Mouse (Mus musculus) cerebellum, postnatal 14 days (tissue): ENCODE data around the gene Cfap46.
"Not testable (repeated sequence)": the region's sequence is repeated elsewhere in the genome, so short reads cannot be mapped to it uniquely, and the experiment has no call there.

Experiments used
- DNase-seq, 2 experiments: peaks; one replicate each; pipeline ENCODE4 v3.0.0; 2021; ENCODE audit warnings: mixed read lengths in 2 of 2

Cfap46 gene

DNA sequence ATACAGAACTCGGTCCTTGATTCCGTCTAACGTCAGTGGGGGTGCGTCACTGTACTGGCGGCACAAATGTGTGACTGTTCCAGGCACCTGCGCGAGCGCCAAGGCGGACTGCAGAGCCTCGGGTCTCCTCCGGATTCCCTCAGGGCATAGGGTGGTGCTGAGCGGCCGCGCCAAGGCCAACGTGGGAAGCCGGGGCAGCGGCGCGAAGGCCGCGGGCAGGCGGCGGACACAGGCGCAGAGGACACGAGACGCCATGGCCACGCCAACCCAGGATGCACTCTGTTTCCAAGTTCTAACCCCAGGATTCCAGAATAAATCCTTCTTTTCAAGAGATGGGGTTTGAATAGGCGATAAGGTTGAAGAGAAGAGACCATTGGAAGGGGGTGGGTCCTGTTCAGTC, 23.7 kb downstream of the Cfap46 start:
- not testable (repeated sequence) for DNase-seq

DNA sequence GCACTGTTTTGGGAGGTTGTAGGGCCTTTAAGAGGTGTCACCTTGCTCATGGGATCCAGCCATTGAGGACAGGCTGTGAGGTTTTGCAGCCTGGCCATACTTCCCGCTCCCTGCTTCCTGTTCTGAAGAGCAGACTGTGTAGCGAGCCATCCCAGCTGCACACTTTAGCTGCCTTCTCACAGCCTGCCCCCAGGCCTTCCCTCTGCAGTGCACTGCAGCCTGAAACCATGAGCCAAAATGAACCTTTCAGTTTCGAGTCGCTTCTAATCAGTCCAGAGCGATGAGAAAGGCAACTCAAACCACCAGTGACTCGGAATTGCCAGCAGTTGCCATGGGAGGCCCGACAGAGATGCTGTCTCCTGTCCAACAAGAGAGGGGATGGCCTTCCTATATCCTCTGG, 33.9 kb downstream of the Cfap46 start:
- DNase-seq: no peak

DNA sequence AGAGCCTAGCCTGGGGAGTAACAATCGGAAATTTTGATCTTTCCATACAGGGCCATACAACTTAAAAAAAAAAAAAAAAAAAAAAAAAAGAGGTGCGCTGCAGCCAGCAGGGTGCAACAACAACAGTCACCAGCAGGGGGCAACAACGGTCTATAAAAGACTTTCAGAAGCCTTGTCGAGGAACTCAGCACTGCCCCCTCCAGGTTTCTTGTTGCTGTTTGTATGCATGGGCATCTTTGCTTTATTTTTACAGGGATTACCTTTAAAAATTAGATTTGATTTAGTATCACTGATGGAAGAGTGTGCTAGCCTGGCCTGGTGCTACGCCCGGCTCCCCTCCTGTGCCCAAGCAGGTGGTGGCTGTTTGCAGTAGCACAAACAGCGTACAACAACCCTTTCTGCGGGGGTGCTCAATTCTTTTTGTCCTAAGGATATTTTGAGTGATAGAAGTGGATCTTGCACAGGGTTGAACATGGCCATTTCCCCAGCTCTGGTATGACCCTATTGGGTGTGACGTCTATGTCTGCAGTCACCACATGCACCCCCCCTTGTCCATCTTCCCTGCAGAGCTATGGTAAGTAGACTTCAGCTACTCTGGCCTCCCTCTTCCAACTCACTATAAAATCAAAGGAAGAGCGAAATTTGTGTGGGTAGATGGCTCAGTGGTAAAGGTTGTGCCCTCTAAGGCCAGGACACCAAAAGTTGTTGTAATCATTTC, 35.4 kb downstream of the Cfap46 start:
- peak; percentile 97 to 100 for DNase-seq

DNA sequence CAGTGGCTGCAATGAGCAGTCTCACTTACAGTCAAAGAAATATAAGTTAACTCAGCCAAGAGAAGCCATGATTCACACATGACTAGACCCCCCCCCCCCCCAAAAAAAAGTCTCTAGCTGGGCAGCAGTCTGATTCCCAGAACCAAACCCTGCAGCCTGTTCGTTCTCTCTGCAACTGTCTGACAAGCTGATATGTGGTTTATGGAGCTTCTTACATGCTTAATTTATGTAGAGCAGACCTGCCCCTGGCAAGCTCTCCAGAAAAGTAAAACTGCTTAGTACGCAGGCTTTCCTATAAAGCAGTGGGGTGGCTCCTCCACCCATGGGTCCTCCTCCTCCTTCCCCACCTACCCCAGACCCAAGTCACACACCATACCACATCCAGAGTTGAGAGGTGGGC, 50.2 kb downstream of the Cfap46 start:
- DNase-seq: no peak

DNA sequence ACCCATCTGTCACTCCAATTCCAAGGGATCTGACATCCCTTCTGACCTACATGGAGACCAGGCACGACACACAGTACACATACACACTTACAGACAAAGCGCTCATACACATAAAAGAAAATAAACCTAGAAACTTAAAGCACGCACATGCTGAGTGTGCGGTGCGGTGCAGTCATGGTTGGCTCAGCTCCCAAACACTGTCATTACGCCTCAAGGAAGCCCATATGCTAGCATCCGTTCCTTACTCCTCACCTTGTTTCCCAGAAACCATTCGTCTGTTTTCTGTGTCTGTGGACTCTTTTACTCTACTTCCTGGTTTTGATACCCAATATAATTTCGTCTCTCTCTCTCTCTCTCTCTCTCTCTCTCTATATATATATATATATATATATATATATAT, 58.5 kb downstream of the Cfap46 start:
- peak; percentile 26 to 41 for DNase-seq

DNA sequence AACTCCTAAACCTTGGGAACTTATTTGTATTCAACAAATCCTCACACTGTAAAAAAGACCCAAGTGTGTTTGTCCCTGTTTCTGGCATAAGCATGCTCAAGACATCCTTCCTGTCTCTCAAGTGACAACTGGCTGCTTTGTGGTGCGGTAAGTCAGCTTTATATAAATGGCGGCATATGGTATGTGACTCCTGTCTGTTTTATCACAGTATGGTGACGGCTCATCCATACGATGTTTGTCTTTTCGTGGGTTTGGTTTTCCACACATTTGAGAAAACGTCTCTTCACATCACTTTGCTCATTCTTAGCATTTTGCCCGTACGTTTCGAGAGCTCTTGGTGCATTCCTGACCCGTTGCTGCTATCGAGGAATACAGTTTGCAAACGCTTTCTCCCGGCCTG, 61.0 kb downstream of the Cfap46 start:
- no peak for DNase-seq

DNA sequence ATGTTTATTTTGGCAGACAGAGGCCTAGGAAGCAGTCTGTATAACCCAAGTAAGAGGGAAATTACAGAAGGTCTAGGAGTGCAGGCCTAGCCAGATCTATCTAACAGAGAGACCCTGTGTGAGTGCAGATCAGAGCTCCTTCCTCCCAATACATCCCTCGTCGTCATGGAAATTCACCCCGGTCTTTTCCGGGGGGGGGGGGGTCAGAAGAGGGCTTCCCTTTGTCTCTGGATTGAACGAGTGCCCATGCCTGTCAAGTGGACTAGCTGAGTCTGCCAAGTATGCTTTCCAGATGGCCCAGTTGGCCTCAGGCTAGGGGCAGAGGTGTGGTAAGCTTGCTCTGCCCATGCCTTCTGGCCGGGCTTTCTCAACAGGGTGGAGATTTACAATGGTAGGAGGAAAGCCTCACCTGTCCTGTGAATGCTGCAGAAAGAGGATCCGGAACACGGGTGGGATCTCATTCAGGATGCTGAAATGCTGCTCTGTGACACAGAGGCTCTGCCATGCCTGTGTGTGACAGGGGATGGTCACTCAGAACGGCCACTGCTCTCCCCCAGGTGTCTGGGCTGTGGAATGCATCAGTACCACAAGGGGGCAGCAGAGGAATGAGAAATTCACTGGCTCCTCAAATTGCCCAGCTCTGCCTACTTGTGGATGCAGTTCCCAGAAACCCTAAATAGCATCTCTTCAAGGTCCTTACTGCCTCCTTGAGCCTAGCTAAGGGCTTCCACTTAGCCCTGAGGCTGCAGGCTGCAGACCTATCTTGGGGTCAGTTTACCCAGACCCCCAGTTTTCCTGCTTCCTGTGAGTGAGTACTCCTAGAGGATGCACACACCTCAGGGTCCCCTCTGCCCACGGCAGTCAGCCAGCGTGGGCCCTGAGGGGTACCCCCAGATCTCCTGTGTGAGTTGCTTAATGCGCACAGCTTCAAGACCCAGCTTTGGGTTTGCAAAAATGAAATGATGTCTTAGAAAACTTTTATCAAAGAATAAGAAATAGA, 67.5 kb downstream of the Cfap46 start:
- DNase-seq: peak; percentile 91

DNA sequence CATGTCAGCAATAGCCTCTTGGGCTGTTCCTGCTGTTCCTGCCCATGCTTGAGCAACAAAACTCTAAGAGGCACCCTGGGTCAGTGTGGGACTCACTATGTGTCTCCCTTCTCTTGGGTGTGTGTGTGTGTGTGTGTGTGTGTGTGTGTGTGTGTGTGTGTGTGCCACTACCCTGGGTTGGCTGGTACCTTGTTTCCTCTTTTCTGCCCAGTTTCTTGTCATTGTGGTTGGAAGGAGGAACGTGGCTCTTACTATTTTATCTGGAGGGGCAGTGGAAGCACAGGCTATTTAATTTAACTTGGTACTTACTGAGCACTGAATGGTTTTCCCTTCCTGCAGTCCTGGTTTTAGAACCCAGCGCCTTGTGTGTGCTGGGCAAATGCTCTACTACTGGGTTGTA, 73.3 kb downstream of the Cfap46 start:
- DNase-seq: no peak

DNA sequence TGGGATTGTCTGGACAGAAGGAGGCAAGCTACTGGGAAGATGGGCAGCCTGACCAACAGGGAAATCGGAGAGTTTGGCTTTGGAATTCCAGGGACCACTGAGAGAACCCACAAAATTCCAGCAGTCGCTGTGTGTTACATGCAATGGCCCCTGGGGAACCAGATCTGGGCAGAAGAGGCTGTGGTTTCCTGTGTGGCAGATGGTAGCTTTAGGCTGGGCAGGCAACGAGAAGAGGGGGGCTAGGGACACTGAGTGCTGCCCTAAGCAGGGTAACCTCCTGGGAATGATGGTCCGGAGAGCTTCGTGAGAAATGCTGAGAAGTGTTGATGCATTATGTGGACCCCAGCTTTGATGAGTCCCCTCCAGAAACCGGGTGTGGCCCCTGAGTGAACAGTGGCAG, 87.8 kb downstream of the Cfap46 start:
- DNase-seq: no peak

DNA sequence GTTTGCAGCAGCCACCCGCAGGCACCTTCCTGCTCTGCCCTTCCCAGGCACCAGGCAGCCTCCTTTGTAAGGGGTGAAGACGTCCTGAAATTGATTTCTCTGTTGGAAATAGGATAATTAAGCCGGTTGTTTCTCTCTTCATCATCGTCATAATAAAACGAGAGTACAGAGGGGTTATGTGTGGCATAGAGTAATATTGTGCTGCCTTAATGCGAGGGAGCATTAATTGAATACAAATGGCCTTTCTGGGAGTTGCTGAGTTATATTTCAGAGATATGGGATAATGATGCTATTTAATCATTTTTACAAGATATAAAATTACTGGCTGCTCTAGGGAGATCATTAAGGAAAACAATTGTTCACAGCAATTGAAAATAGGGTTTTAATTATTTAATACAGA, 88.3 kb downstream of the Cfap46 start:
- DNase-seq: no peak

DNA sequence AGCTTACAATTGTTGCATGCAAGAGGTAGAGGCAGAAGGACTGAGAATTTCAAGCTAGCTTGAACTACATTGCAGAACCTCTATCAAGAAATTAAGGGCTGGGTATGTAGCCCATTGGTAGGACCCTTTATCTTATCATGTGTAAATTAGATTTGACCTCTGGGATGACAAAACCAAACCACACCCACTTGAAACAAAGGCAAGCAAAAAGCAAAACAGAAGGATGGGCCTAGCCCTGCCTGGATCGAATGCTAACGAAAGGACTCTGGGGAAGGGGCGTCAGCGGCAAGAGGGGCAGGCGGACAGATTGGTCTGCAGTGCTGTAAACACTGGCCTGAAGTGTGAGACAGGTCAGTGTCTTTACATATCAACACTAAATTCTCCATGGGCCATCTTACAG, 92.3 kb downstream of the Cfap46 start:
- DNase-seq: no peak

DNA sequence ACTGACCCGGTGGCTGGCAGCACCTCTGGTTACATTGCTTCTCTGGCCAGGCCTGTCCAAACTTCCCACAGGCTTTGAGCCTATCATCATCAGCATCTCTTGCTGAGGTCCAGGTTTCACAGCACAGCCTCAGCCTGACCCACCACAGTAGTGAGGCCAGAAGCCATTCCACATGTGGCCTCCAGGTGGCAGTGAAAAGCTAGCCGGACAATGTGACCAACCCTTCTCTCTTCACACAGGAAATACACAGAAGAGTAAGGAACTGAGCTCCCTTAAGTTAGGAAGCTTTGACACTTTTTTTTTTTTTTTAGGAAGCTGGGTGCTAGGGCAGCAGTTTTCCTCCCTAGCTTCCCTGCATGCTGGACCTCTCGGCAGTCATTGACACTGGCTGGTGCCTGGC, 93.3 kb downstream of the Cfap46 start:
- peak; percentile 65 to 73 for DNase-seq

DNA sequence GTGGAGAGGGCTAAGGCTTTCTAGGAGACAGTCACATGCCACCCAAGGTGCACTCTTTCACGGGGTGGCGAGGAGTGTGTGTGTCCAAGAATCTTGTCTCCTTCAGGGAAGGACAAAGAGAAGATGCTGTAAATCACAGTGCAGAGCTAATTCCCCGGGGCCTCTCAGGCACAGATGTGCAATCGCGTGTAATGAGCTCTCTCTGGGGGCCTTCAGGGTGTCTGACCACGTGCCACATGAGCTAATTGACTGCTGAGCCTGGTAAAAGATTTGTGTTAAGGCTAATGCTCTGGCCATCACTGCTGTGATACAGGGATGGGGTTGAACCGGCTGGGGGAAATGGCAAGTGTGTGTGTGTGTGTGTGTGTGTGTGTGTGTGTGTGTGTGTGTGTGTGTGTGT, 95.7 kb downstream of the Cfap46 start:
- no peak for DNase-seq

DNA sequence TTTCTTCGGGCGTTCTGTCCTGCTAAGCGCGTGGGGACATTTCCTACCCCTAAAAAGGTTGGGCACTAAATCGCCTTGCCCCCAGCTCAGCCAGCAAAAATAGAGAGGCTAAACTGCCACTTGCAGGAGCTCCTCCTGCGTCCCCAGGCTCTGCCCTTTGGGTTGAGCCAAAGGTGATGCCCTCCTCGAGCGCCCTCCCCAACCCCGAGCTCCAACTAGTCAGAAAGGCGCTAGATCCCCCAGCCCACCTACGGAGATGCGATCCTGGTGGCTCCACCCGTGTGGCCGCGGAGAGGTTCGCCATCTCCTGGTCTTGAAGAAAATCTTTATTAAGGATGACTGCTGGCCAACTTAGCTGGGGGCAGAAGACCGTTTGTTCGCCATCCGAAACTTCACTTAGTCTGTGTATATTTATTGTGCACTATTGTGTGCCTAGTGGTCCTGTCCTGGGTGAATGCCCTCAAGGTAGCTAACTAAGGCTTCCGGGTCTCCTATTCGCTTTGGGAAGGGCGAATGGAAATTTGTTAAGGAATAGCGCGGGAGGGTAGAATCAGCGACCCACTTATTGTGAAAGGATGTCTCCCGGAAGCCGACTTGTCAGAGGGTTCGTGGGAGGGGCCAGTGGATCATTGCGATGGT, 98.3 kb downstream of the Cfap46 start:
- DNase-seq: peak; percentile 25 to 26

DNA sequence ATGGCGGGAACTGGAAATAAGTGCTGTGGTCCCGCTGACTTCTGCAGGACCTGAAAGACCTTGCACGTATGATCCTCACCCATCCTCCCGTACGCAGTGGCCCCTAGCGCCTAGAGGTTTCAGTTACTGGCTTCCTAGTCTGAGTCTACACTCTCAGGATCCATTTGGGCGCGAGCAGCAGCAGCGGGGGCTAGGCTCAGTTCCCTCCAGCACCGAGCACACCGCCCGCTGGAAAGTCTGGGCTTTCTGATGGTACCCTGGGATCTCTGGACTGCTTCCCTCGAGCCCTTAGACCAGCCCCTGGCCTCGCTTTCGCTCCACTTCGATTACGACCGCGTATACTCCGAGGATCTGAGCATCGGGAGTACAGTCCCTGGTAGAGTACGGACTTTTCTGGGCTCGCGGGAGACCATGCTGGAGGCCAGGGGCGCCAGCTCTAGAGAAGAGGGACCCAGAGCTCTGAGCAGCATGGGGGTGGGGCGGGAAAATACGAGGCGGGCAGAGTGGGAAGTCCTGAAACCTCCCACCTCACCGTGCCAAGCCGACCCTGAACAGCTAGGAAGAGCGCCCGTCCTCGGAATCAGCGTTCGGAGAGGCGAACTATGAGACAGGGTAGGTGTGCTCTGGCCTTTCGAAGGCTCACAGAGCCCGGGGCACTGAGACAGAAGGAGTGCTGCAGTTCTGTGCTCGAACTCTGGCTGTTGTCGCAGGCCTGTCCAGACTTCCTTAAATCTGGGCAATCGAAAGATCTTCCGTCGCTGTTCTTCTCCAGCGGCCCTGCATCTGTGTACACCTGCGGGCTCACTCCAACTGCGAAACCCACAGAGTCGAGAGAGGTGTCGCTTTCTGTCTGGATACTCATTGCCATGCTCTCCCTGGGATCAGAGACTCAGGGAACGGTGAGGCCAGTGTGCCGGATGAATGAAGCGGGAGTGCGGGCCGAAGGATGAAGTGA, 99.1 kb downstream of the Cfap46 start:
- DNase-seq: peak; percentile 39 to 41

DNA sequence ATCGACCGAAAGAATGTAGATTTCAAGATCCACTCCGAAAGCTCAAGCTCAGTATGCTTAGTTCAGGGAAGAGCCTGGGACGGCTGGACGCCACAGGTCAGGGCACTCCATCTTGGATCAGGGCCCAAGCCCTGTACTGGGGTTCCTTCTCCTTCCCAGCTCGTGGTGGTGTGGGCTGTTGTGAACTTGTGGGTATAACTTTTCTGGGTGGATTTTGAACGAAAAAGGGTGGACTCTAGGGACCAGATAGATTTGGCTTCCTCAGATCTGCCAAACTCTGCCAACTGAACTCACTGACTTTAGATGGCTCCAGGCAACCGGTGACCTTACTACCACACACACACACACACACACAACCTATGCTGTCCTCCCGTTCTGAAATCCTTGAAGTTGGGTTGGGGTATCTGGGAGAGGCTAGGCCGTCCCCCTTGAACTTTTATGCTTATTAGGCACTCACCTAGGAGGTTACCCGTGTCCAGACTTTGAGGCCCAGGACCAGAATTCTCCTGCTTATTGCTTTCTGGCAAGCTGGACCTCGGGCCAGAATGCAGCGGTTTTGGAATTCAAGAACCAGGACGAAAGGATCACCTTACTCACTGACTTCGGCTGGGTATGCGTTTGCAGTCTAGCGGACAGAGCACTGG, 100.4 kb downstream of the Cfap46 start:
- peak in 1 of 2 experiments; percentile 17 for DNase-seq

DNA sequence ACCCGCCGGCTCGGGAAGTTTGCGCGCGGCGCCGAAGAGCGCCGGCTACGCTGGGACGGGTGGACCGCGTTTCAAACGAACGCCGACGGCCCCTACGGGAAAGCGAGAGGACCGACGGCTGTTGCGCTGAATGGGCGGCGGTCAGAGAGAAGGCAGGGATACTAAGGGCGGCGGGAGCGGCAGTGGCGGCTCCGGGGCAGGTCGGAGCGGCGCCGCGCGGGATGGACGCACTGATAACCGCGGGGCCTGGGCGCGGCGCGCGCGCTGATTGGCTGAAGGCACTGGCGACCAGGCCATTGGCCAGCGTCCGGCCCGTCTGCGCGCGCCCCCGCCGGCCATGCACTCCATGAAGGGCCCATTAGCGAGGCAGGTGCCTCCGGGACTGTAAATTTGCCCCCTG, 101.0 kb downstream of the Cfap46 start, which contains the start of gene Nkx6-2:
TSS of gene Nkx6-2 (minus strand) at position 203 of the 400 bp plus-strand sequence.
- DNase-seq: peak; percentile 63 to 68

DNA sequence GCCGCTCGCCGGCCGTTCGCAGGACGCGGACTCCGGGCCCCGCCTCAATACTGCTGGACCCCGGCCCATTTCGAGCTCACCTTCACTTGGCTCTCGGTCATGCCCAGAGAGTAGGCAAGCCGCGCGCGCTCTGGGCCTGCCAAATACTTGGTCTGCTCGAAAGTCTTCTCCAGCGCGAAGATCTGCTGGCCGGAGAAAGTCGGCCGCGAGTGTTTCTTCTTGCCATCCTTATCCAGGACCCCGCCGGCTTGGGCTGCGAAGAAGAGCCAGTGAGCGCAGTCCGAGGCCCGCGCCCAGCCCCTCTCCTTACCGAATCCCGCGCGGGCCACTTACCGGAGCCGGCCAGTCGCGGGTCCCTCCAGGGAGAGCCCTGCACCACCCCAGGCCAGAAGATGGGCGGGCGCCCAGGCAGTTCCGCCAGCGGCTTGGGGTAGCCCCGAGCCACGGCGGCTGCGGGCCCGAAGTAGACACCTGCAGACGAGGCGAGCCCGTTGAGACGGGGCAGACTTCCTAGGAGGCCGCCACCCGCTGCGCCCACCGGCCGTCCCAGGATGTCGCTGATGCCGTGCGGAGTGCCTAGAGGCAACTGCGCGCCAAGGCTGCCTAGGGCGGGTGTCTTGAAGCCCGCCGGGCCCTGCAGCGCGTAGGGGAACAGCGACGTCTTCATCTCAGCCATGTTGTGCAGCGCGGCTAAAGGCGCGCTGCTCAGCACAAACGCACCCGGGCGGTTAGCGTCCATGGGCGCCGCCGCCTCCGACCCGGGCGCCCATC, 101.6 kb downstream of the Cfap46 start:
- DNase-seq: peak; percentile 26 to 49

DNA sequence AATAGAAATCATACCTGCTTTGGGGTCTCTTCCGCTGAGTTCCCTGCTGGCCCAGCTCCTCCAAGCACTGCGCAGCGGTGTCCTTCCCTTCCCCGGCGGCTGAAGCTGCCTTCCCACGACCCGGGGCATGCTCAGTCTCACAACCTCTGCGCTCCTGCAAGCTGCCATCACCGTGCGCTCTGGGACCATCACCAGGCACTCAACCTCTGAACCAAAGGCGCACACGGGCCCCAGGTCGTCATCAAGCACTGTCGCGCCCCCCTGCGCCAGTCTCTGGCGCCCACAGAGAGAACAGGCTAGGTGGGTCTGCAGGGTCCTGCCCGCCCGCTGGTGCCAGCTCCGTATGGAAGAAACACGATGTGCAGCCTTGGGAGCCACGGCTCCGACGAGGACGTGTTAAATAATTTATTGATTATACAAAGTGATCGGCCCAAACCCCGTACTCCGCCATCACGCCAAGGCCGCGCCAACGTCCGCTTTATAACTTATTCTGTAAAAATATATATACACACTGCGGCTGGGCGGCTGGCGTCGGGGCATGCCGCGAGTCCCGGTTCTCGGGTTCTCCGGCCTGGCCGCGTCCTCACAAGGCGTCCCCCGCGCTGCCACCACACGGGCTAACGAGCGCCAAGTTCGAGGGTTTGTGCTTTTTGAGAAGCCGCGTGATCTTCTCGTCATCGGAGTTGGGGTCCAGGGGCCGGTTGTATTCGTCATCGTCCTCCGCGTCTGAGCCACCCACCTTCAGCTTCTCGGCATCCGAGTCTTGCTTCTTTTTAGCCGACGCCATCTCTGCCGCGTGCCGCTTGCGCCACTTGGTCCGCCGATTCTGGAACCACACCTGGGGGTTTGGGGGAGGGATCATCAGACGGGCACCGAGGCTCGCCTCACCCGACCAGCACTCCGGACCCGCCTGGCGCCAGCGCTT, 102.5 kb downstream of the Cfap46 start:
- peak; percentile 36 to 45 for DNase-seq
